Mouse (Mus musculus) forebrain, embryonic 15.5 days (tissue): ENCODE measurements at regions not wholly inside any gene's neighbourhood (a gene's known extent, or its start where the extent isn't known, plus 50 kb on each side); places are given as distances from the start of the nearest gene placed in this dataset.
A peak's percentile ranks its signal among the peaks of the same experiment; 100 is the strongest.

Source experiments
- ATAC-seq: fragments of 200-750 bp; cut with Nextera tagmentation; replicated peaks from 2 replicates; pipeline ENCODE4 v1.8.0; 2017; ENCODE audit warnings: mild to moderate bottlenecking, moderate TSS enrichment, moderate library complexity
- H3K27ac ChIP-seq: fragments of 300-500 bp; sonication (generic); replicated peaks from 2 replicates; pipeline ENCODE4 v1.5.1; 2015; ENCODE audit warnings: mild to moderate bottlenecking, inconsistent platforms
- H3K27me3 ChIP-seq: fragments of 300-500 bp; sonication (generic); 2 replicates; pipeline ENCODE4 v1.6.1; 2015; ENCODE audit warnings: inconsistent platforms
- H3K36me3 ChIP-seq: fragments of 300-500 bp; sonication (generic); 2 replicates; pipeline ENCODE4 v1.6.1; 2015; ENCODE audit warnings: mild to moderate bottlenecking, inconsistent platforms
- H3K4me1 ChIP-seq: fragments of 300-500 bp; sonication (generic); 2 replicates; pipeline ENCODE4 v1.6.1; 2015; ENCODE audit warnings: inconsistent platforms
- H3K4me2 ChIP-seq: fragments of 300-500 bp; sonication (generic); replicated peaks from 2 replicates; pipeline ENCODE4 v1.6.1; 2015; ENCODE audit warnings: mild to moderate bottlenecking, inconsistent platforms
- H3K4me3 ChIP-seq: fragments of 300-500 bp; sonication (generic); 2 replicates; pipeline ENCODE4 v1.5.1; 2015; ENCODE audit warnings: mild to moderate bottlenecking, inconsistent platforms
- H3K9ac ChIP-seq: fragments of 300-500 bp; sonication (generic); replicated peaks from 2 replicates; pipeline ENCODE4 v1.6.1; 2015; ENCODE audit warnings: mild to moderate bottlenecking, inconsistent platforms
- H3K9me3 ChIP-seq: fragments of 300-500 bp; sonication (generic); 2 replicates; pipeline ENCODE4 v1.6.1; 2016; ENCODE audit warnings: inconsistent platforms
- WGBS: fragments of 180-500 bp; shearing (Covaris S2); methylation state at CpG from one replicate; pipeline ENCODE4 v1.1.7; 2015; ENCODE audit warnings: mixed read lengths; 5-methylcytosine and 5-hydroxymethylcytosine counted together

GRCm38 (mm10) chr1:155472112-155472955 is 55.1 kb upstream of the Xpr1 start:
- WGBS: 67% methylated on average over 11 of the region's 11 CpGs
- H3K9me3 ChIP-seq: no peaks in the 10 kb centered on the region
- no peak for ATAC-seq
- H3K27me3 ChIP-seq: no peaks in the 10 kb centered on the region
- no peak overlapping the region for H3K4me3 ChIP-seq
- no peak overlapping the region for H3K4me2 ChIP-seq
- H3K36me3 ChIP-seq: no peaks in the 10 kb centered on the region
- peaks cover 5% of the 10 kb centered on the region for H3K4me1 ChIP-seq
- H3K9ac ChIP-seq: no peak overlapping the region
- no peak overlapping the region for H3K27ac ChIP-seq

- H3K9me3 ChIP-seq: no peaks in the 10 kb centered on the region
- ATAC-seq: no peak
- no peak overlapping the region for H3K4me2 ChIP-seq
- no peaks in the 10 kb centered on the region for H3K27me3 ChIP-seq
- H3K27ac ChIP-seq: no peak overlapping the region
- H3K36me3 ChIP-seq: no peaks in the 10 kb centered on the region
- H3K4me3 ChIP-seq: no peak overlapping the region
- H3K9ac ChIP-seq: no peak overlapping the region
- 18% methylated on average over 5 of the region's 5 CpGs for WGBS
- H3K4me1 ChIP-seq: peaks cover 5% of the 10 kb centered on the region
Measured at GRCm38 (mm10) chr1:155472956-155473646, 55.9 kb upstream of the Xpr1 start.

- no peak overlapping the region for H3K27ac ChIP-seq
- no peak overlapping the region for H3K9ac ChIP-seq
- ATAC-seq: no peak
- no peaks in the 10 kb centered on the region for H3K9me3 ChIP-seq
- WGBS: 35% methylated on average over 2 of the region's 2 CpGs
- no peak overlapping the region for H3K4me2 ChIP-seq
- no peak overlapping the region for H3K4me3 ChIP-seq
- peaks cover 5% of the 10 kb centered on the region for H3K4me1 ChIP-seq
- no peaks in the 10 kb centered on the region for H3K27me3 ChIP-seq
- H3K36me3 ChIP-seq: no peaks in the 10 kb centered on the region
Measured at GRCm38 (mm10) chr1:155474973-155475372, 57.8 kb upstream of the Xpr1 start.

GRCm38 (mm10) chr1:155476237-155476636 is 59.0 kb upstream of the Xpr1 start:
- 90% methylated on average over 3 of the region's 3 CpGs for WGBS
- H3K4me1 ChIP-seq: peaks cover 5% of the 10 kb centered on the region
- H3K9me3 ChIP-seq: no peaks in the 10 kb centered on the region
- no peaks in the 10 kb centered on the region for H3K27me3 ChIP-seq
- H3K9ac ChIP-seq: no peak overlapping the region
- no peak overlapping the region for H3K4me2 ChIP-seq
- no peak for ATAC-seq
- no peaks in the 10 kb centered on the region for H3K36me3 ChIP-seq
- no peak overlapping the region for H3K27ac ChIP-seq
- no peak overlapping the region for H3K4me3 ChIP-seq

GRCm38 (mm10) chr1:155482148-155482547 is 64.9 kb upstream of the Xpr1 start:
- Histone ChIP-seq H3K4me3 (no peak overlapping the region), H3K4me2 (no peak overlapping the region), H3K36me3 (no peaks in the 10 kb centered on the region), H3K9me3 (no peaks in the 10 kb centered on the region), H3K27me3 (no peaks in the 10 kb centered on the region), H3K27ac (no peak overlapping the region), H3K9ac (no peak overlapping the region), H3K4me1 (peaks cover 17% of the 10 kb centered on the region)
- no peak for ATAC-seq
- 30% methylated on average over 9 of the region's 9 CpGs for WGBS

GRCm38 (mm10) chr1:155482760-155483159 is 65.5 kb upstream of the Xpr1 start:
- Histone ChIP-seq H3K27ac (no peak overlapping the region), H3K27me3 (no peaks in the 10 kb centered on the region), H3K4me1 (peaks cover 21% of the 10 kb centered on the region), H3K4me2 (no peak overlapping the region), H3K4me3 (no peak overlapping the region), H3K9ac (no peak overlapping the region), H3K9me3 (no peaks in the 10 kb centered on the region), H3K36me3 (no peaks in the 10 kb centered on the region)
- WGBS: 63% methylated on average over 5 of the region's 5 CpGs
- ATAC-seq: no peak

- Histone ChIP-seq H3K4me1 (peaks cover 29% of the 10 kb centered on the region), H3K9ac (no peak overlapping the region), H3K4me2 (no peak overlapping the region), H3K4me3 (no peak overlapping the region), H3K27me3 (no peaks in the 10 kb centered on the region), H3K27ac (no peak overlapping the region), H3K9me3 (no peaks in the 10 kb centered on the region), H3K36me3 (no peaks in the 10 kb centered on the region)
- WGBS: 92% methylated on average over 7 of the region's 7 CpGs
- no peak for ATAC-seq
Measured at GRCm38 (mm10) chr1:155483693-155484092, 66.5 kb upstream of the Xpr1 start.

GRCm38 (mm10) chr1:155487796-155488195 is 70.1 kb upstream of the Acbd6 start:
- 71% methylated on average over 6 of the region's 6 CpGs for WGBS
- Histone ChIP-seq H3K36me3 (no peaks in the 10 kb centered on the region), H3K27ac (peak overlapping the region; percentile 90), H3K27me3 (no peaks in the 10 kb centered on the region), H3K9ac (no peak overlapping the region), H3K4me1 (peaks cover 52% of the 10 kb centered on the region), H3K9me3 (no peaks in the 10 kb centered on the region), H3K4me3 (no peak overlapping the region), H3K4me2 (no peak overlapping the region)
- ATAC-seq: no peak

- 43% methylated on average over 11 of the region's 11 CpGs for WGBS
- Histone ChIP-seq H3K9me3 (no peaks in the 10 kb centered on the region), H3K36me3 (no peaks in the 10 kb centered on the region), H3K4me1 (peaks cover 52% of the 10 kb centered on the region), H3K4me3 (no peak overlapping the region), H3K27ac (peak overlapping the region; percentile 90), H3K27me3 (no peaks in the 10 kb centered on the region), H3K4me2 (no peak overlapping the region), H3K9ac (no peak overlapping the region)
- peak; percentile 67 for ATAC-seq
Measured at GRCm38 (mm10) chr1:155488966-155489661, 68.8 kb upstream of the Acbd6 start.

GRCm38 (mm10) chr1:155490131-155490530 is 67.8 kb upstream of the Acbd6 start:
- Histone ChIP-seq H3K27ac (peak overlapping the region; percentile 90), H3K36me3 (no peaks in the 10 kb centered on the region), H3K9ac (no peak overlapping the region), H3K27me3 (no peaks in the 10 kb centered on the region), H3K4me1 (peaks cover 52% of the 10 kb centered on the region), H3K4me2 (no peak overlapping the region), H3K9me3 (no peaks in the 10 kb centered on the region), H3K4me3 (no peak overlapping the region)
- WGBS: 52% methylated on average over 7 of the region's 7 CpGs
- no peak for ATAC-seq

GRCm38 (mm10) chr1:155491205-155492026 is 66.5 kb upstream of the Acbd6 start:
- Histone ChIP-seq H3K4me3 (peak overlapping the region; percentile 22), H3K27me3 (no peaks in the 10 kb centered on the region), H3K27ac (peak overlapping the region; percentile 81), H3K9ac (no peak overlapping the region; the same call in 1 of the 2 replicates), H3K36me3 (no peaks in the 10 kb centered on the region), H3K4me1 (peaks cover 51% of the 10 kb centered on the region), H3K4me2 (peak overlapping the region; percentile 42), H3K9me3 (no peaks in the 10 kb centered on the region)
- 4% methylated on average over 24 of the region's 24 CpGs for WGBS
- ATAC-seq: peak; percentile 71
